Mouse (Mus musculus): ENCODE data around the gene Olfr69. TPM values are rescaled to one million over a fixed set of nuclear protein-coding genes. Genes with fewer than 3 reads are reported as not detected.

The Olfr69 gene
- polyA plus RNA-seq (2012; rRNA removed) = not detected in 2 replicates

GRCm38 (mm10) chr7:103771494-103771893 is at the start of gene Olfr69:
TSS of gene Olfr69 (minus strand) at chr7:103771594.

DNA sequence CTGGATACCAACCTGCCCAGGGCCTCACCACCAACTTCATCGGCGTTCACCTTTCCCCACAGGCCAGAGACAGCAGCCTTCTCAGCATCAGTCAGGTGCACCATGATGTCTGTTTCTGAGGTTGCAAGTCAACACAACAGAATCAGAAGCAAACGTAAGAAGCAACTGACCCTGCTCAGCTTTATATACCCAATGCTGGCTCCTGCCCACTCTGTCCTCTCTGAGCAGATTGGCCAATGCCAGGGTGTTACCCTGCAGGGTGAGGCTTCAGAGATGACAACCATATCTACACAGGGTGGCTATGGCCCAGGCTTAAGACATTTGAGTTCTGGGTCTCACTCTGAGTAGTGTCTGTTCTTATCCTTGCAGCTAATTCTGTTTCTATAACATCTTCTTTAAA is 42.4 kb upstream of the Olfr69 start, which contains the start of gene Hbb-bt:
TSS of gene Hbb-bt (minus strand) at position 231 of the 400 bp plus-strand sequence.

GRCm38 (mm10) chr7:103791721-103792120 is 20.3 kb upstream of the Olfr69 start, which contains the start of gene Olfr67:
TSS of gene Olfr67 (minus strand) at chr7:103791821.

DNA sequence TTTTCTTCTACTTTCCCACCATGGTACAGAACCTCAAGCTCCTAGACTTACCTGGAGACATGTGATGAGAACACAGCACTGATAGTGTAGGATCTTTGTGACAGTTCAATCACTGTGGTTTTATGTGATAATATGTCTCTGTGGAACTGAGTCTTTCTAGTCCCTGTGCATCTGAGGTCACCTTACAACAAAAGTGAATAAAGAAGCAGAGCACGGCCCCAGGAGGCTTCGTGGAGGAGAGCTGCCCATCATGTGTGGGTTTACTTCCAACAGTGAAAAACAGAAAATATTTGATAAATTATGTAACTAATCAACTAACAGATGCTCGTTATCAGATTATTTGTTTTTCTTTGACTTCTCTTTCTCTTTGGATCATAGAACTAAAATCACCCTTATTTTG is 8.2 kb upstream of the Olfr69 start, which contains the start of gene Olfr68:
TSS of gene Olfr68 (minus strand) at position 101 of the 400 bp plus-strand sequence.

DNA sequence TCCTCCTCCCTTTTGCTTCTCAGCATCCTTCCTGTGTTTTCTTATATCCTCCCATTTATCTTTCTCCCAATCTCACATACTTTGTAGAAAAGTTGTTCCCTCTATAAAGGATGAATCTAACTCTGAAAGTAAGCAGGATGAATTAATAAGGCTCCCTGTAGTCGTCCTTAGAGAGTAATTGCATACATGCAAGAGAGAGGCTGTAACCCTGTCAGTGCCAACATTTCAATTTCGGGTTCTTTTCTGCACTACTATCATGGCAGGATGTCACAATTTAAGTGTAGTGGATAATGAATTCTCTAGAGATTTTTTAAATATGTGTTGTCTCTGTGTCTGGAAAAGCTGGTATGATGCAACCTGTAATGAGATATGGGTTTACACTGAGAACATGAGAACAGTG is 14.2 kb downstream of the Olfr69 start, which contains the start of gene Olfr630:
TSS of gene Olfr630 (minus strand) at position 101 of the 400 bp plus-strand sequence.

DNA sequence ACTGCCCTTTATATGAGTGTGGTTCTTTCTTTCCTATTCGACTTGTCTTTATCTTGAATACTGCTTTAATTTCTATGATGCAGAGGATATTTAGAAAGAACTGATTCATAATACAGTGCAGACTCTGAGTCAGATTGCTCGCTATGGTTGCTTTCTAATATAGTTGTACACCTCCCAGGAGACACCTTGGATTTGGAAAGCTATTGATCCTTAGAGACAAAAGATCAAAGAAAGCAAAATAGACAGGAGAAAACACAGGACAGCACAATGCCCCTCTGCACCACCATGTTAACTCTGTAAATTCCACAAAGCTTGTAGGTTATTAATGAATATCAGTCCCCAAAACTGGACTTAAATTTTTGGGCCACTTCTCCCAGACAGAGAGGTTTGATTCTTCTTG is 26.6 kb downstream of the Olfr69 start, which contains the start of gene Olfr629:
TSS of gene Olfr629 (minus strand) at position 101 of the 400 bp plus-strand sequence.

GRCm38 (mm10) chr7:103730074-103730473 is 41.3 kb downstream of the Olfr69 start, which contains the start of gene Olfr628:
TSS of gene Olfr628 (plus strand) at chr7:103730374.

Other genes with a start within 250 kb of the Olfr69 start
- gene Olfr612, start 228.9 kb downstream of the Olfr69 start, polyA plus RNA-seq (2012; rRNA removed) = not detected in 2 replicates
- gene Olfr613, start 223.5 kb downstream of the Olfr69 start, polyA plus RNA-seq (2012; rRNA removed) = not detected in 2 replicates
- not detected in 2 replicates for gene Olfr615, start 215.5 kb downstream of the Olfr69 start, polyA plus RNA-seq (2012; rRNA removed)
- not detected in 2 replicates for gene Olfr616, start 202.5 kb downstream of the Olfr69 start, polyA plus RNA-seq (2012; rRNA removed)
- gene Olfr617, start 198.5 kb downstream of the Olfr69 start, polyA plus RNA-seq (2012; rRNA removed) = not detected in 2 replicates
- gene Olfr618, start 181.5 kb downstream of the Olfr69 start, polyA plus RNA-seq (2012; rRNA removed) = 0.08 TPM in 1 of 2 replicates, not detected in the other
- gene Olfr619, start 171.0 kb downstream of the Olfr69 start, polyA plus RNA-seq (2012; rRNA removed) = not detected in 2 replicates
- not detected in 2 replicates for gene Olfr620, start 159.1 kb downstream of the Olfr69 start, polyA plus RNA-seq (2012; rRNA removed)
- gene Olfr622, start 128.9 kb downstream of the Olfr69 start, polyA plus RNA-seq (2012; rRNA removed) = 0.06 TPM in 1 of 2 replicates, not detected in the other
- not detected in 2 replicates for gene Olfr623, start 107.9 kb downstream of the Olfr69 start, polyA plus RNA-seq (2012; rRNA removed)
- 0.01 TPM in 1 of 2 replicates, not detected in the other for gene Olfr624, start 100.4 kb downstream of the Olfr69 start, polyA plus RNA-seq (2012; rRNA removed)
- not detected in 2 replicates for gene Olfr625-ps1, start 88.9 kb downstream of the Olfr69 start, polyA plus RNA-seq (2012; rRNA removed)
- not detected in 2 replicates for gene Olfr243, start 56.9 kb downstream of the Olfr69 start, polyA plus RNA-seq (2012; rRNA removed)
- not detected in 2 replicates for gene Olfr628, start 41.2 kb downstream of the Olfr69 start, polyA plus RNA-seq (2012; rRNA removed)
- not detected in 2 replicates for gene Olfr629, start 26.7 kb downstream of the Olfr69 start, polyA plus RNA-seq (2012; rRNA removed)
- gene Olfr630, start 14.3 kb downstream of the Olfr69 start, polyA plus RNA-seq (2012; rRNA removed) = not detected in 2 replicates
- gene Olfr68, start 8.1 kb upstream of the Olfr69 start, polyA plus RNA-seq (2012; rRNA removed) = not detected in 2 replicates
- not detected in 2 replicates for gene Olfr67, start 20.2 kb upstream of the Olfr69 start, polyA plus RNA-seq (2012; rRNA removed)
- 762 and 1,375 TPM in 2 replicates for gene Hbb-bt, start 42.4 kb upstream of the Olfr69 start, polyA plus RNA-seq (2012; rRNA removed)
- gene Hbb-bs, start 56.5 kb upstream of the Olfr69 start, polyA plus RNA-seq (2012; rRNA removed) = 2,826 and 5,558 TPM in 2 replicates
- not detected in 2 replicates for gene Hbb-bh2, start 68.9 kb upstream of the Olfr69 start, polyA plus RNA-seq (2012; rRNA removed)
- gene Hbb-bh1, start 71.6 kb upstream of the Olfr69 start, polyA plus RNA-seq (2012; rRNA removed) = 7.1 and 8.0 TPM in 2 replicates
- gene Hbb-y, start 81.6 kb upstream of the Olfr69 start, polyA plus RNA-seq (2012; rRNA removed) = 602 and 840 TPM in 2 replicates
- gene Olfr66, start 114.7 kb upstream of the Olfr69 start, polyA plus RNA-seq (2012; rRNA removed) = not detected in 2 replicates
- gene Olfr64, start 122.9 kb upstream of the Olfr69 start, polyA plus RNA-seq (2012; rRNA removed) = not detected in 2 replicates
- gene Olfr65, start 131.9 kb upstream of the Olfr69 start, polyA plus RNA-seq (2012; rRNA removed) = not detected in 2 replicates
- not detected in 2 replicates for gene Olfr631, start 157.2 kb upstream of the Olfr69 start, polyA plus RNA-seq (2012; rRNA removed)
- not detected in 2 replicates for gene Olfr632, start 162.8 kb upstream of the Olfr69 start, polyA plus RNA-seq (2012; rRNA removed)
- not detected in 2 replicates for gene Olfr633, start 172.8 kb upstream of the Olfr69 start, polyA plus RNA-seq (2012; rRNA removed)
- gene Olfr635, start 199.6 kb upstream of the Olfr69 start, polyA plus RNA-seq (2012; rRNA removed) = not detected in 2 replicates
- gene Olfr638, start 227.2 kb upstream of the Olfr69 start, polyA plus RNA-seq (2012; rRNA removed) = not detected in 2 replicates
- not detected in 2 replicates for gene Olfr639, start 245.7 kb upstream of the Olfr69 start, polyA plus RNA-seq (2012; rRNA removed)

All from central nervous system, embryonic 14 days (tissue).